Mouse (Mus musculus) kidney, postnatal 0 days (tissue): ENCODE data around the gene Gng7. TPM values are rescaled to one million over a fixed set of nuclear protein-coding genes. Genes with fewer than 3 reads are reported as not detected.

Experiments used
- ATAC-seq: fragments of 200-750 bp; cut with Nextera tagmentation; replicated peaks from 2 replicates; pipeline ENCODE4 v1.8.0; 2017; ENCODE audit warnings: low read depth, moderate number of reproducible peaks, moderate TSS enrichment, moderate library complexity; ENCODE audit not compliant: low FRiP score
- DNase-seq: peaks from one replicate; pipeline ENCODE4 v3.0.0-alpha.2; 2016; ENCODE audit warnings: low spot score
- H3K27ac ChIP-seq: fragments of 300-500 bp; sonication (generic); 2 replicates; pipeline ENCODE4 v1.5.1; 2014; ENCODE audit warnings: mild to moderate bottlenecking
- H3K27me3 ChIP-seq: fragments of 300-500 bp; sonication (generic); 2 replicates; pipeline ENCODE4 v1.6.1; 2014; ENCODE audit warnings: low read length, mixed read lengths; ENCODE audit not compliant: insufficient read depth
- H3K36me3 ChIP-seq: fragments of 300-500 bp; sonication (generic); 2 replicates; pipeline ENCODE4 v1.6.1; 2014; ENCODE audit warnings: low read length, mixed read lengths; ENCODE audit not compliant: insufficient read depth
- H3K4me1 ChIP-seq: fragments of 300-500 bp; sonication (generic); replicated peaks from 2 replicates; pipeline ENCODE4 v1.6.1; 2014; ENCODE audit warnings: antibody characterized with exemption, low read length, mixed read lengths; ENCODE audit not compliant: insufficient read depth
- H3K4me2 ChIP-seq: fragments of 300-500 bp; sonication (generic); 2 replicates; pipeline ENCODE4 v1.6.1; 2014; ENCODE audit warnings: mild to moderate bottlenecking, low read length, moderate library complexity, mixed read lengths
- H3K4me3 ChIP-seq: fragments of 300-500 bp; sonication (generic); replicated peaks from 2 replicates; pipeline ENCODE4 v1.5.1; 2014; ENCODE audit warnings: low read depth, low read length
- H3K9ac ChIP-seq: fragments of 300-500 bp; sonication (generic); 2 replicates; pipeline ENCODE4 v1.6.1; 2014; ENCODE audit warnings: low read depth, low read length
- H3K9me3 ChIP-seq: fragments of 300-500 bp; sonication (generic); replicated peaks from 2 replicates; pipeline ENCODE4 v1.6.1; 2016; ENCODE audit warnings: low read length, inconsistent platforms, mixed read lengths
- CTCF ChIP-seq: IDR thresholded peaks from 2 replicates; pipeline ENCODE4 v1.5.1; 2016; ENCODE audit warnings: antibody characterized with exemption, low read depth, mild to moderate bottlenecking, moderate library complexity
- WGBS: fragments of 180-500 bp; shearing (Covaris S2); extraction: QIAGEN DNeasy Blood & Tissue Kit; methylation state at CpG from one replicate; pipeline ENCODE4 v1.1.7; 2014; 5-methylcytosine and 5-hydroxymethylcytosine counted together
- polyA plus RNA-seq: library from polyadenylated mRNA; unstranded; fragments of >200 nt; fragmentation: Nextera tagmentation; extraction: Ambion mirVana; gene quantifications from 2 replicates; pipeline ENCODE4 v1.2.1, GENCODE M21; 2015

Gene Gng7
- polyA plus RNA-seq, 1 experiment from 2014 or later = 3.4 TPM

DNA sequence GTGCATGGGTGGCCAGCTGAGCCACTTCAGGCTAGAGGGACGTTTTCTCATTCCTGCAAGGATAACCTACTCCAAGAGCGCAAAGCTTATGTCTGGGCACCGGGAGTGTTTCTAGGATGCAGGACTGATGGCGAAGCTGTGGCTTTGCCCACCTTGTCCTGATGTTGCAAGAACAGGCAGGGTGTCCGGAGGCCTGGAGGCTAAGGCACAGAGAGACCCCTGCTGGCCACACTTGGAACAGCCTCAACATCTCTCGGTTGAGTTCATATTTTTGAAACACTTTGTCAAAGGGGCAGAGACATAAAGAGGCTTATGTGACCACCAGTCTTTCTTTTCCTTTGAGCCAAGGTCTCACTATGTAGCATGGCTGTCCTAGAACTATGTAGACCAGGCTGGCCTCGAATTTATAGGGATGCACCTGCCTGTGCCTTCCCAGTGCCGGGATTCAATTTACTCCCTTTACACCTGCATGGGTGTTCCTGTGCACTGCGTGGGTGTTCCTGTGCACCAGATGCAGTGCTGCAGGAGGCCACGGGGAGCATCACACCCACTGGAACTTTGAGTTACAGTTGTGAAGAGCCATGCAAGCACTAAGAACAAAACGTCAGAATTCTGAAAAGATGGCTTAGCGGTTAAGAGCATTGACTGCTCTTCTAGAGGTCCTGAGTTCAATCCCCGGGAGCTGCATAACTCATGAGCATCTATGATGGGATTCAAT lies 26.9 kb upstream of the Gng7 start:
- Histone ChIP-seq H3K4me2 (no peak overlapping the region), H3K4me3 (no peak overlapping the region), H3K36me3 (peaks cover 30% of the 10 kb centered on the region), H3K27ac (no peak overlapping the region), H3K9ac (no peak overlapping the region), H3K4me1 (0 out of 2 replicates have a peak, but pooled peaks cover 2% of the 10 kb centered on the region), H3K27me3 (no peaks in the 10 kb centered on the region), H3K9me3 (no peaks in the 10 kb centered on the region)
- 27% methylated on average over 13 of the region's 13 CpGs for WGBS
- no peak for ATAC-seq
- DNase-seq = peak; percentile 81
- TF ChIP-seq CTCF = peak; percentile 90

DNA sequence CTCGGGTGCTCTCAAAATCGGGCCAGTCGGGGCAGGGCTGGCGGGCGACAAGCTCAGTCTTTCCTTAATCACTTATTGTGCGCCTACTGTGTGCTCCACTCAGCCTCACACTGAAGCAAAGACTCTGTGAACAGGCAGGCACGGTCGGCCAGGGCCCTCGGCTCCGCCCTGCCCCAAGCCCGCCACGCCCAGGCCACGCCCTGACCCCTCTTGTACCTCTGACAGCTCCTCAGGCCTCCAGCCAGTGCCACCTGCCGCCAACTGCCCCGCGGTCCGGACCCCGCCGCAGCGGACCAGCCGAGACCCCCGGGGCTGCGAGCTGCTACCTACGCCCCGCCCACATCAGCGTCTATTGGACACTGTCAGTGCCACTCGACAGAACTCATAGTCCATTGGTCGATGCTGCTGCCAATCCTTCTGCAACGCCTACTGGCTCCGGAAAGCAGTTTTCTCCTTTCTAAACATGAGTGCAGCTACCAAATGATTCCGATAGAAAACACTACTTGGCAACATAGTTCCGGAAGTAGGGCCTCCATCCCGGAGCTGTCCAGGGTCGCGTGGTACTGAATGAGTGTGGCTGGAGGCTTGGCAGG lies 22.3 kb upstream of the Gng7 start, which contains the start of gene Slc39a3:
Gene Slc39a3 (minus strand): TSS at position 439 of the 593 bp plus-strand sequence.
- peak within 1 kb of the TSS; percentile 67; the same call in 1 of the 2 replicates for H3K9ac ChIP-seq
- ATAC-seq (peak; percentile 99), DNase-seq (peak; percentile 98)
- peak within 1 kb of the TSS; percentile 66 for H3K4me3 ChIP-seq
- H3K27ac ChIP-seq = 0 out of 2 replicates have a peak within 1 kb of the TSS, but pooled peaks have one; percentile 54
- H3K27me3 ChIP-seq = no peaks in the 10 kb centered on the region
- no peaks in the 10 kb centered on the region for H3K9me3 ChIP-seq
- 0 out of 2 replicates have a peak, but pooled peaks cover 2% of the 10 kb centered on the region for H3K4me1 ChIP-seq
- 1% methylated on average over 35 of the region's 35 CpGs for WGBS
- H3K36me3 ChIP-seq = peaks cover 8% of the 10 kb centered on the region; the same call in 1 of the 2 replicates
- TF ChIP-seq CTCF = 0 out of 2 replicates have a peak, but pooled peaks have one; percentile 14
- peak within 1 kb of the TSS; percentile 71 for H3K4me2 ChIP-seq

DNA sequence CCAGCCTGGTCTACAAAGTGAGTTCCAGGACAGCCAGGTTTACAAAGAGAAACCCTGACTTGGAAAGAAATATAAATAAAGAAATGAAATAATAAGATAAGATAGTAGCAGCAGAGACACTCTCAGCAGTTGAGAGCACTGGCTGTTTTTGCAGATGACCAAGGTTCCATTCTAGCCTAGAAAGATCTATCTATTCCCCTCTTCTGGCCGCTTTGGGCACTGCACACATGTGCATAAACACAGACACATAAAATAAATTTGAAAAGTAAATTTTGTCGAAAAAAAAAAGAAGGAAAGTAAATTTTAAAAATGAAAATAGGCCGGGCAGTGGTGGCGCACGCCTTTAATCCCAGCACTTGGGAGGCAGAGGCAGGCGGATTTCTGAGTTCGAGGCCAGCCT lies 21.5 kb upstream of the Gng7 start:
- ATAC-seq = no peak
- no peak overlapping the region for H3K4me3 ChIP-seq
- WGBS = 78% methylated on average over 7 of the region's 7 CpGs
- no peak overlapping the region for H3K9ac ChIP-seq
- peaks cover 13% of the 10 kb centered on the region; the same call in 1 of the 2 replicates for H3K36me3 ChIP-seq
- no peak for DNase-seq
- H3K4me2 ChIP-seq = no peak overlapping the region
- no peaks in the 10 kb centered on the region for H3K27me3 ChIP-seq
- TF ChIP-seq CTCF = peak; percentile 44; the same call in 1 of the 2 replicates
- H3K9me3 ChIP-seq = no peaks in the 10 kb centered on the region
- 0 out of 2 replicates have a peak, but pooled peaks cover 2% of the 10 kb centered on the region for H3K4me1 ChIP-seq
- no peak overlapping the region for H3K27ac ChIP-seq

DNA sequence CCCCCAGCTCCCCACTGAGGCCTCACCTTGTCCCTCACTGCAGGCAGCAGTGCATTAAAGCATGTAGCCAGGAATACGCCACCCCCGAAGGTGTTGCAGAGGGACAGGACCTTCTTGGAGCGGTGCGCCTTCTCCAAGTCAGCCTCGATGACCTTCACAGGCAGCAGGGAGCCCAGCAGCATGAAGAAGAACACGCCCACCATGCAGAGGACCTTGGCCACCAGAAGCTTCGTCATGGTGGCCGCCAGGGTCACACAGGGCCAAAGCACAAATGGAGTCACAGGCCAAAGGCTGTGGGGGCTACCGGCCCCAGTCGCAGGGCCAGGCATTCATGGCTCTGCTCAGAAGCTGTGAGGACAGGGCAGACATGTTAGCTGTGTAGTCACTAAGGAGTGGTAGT lies 18.8 kb upstream of the Gng7 start:
- Histone ChIP-seq H3K27me3 (no peaks in the 10 kb centered on the region), H3K36me3 (peaks cover 22% of the 10 kb centered on the region), H3K4me3 (no peak overlapping the region), H3K9me3 (no peaks in the 10 kb centered on the region), H3K27ac (no peak overlapping the region), H3K9ac (no peak overlapping the region), H3K4me1 (0 out of 2 replicates have a peak, but pooled peaks cover 2% of the 10 kb centered on the region), H3K4me2 (no peak overlapping the region)
- no peak for TF ChIP-seq CTCF
- DNase-seq (no peak), ATAC-seq (no peak)
- WGBS = 79% methylated on average over 10 of the region's 10 CpGs

DNA sequence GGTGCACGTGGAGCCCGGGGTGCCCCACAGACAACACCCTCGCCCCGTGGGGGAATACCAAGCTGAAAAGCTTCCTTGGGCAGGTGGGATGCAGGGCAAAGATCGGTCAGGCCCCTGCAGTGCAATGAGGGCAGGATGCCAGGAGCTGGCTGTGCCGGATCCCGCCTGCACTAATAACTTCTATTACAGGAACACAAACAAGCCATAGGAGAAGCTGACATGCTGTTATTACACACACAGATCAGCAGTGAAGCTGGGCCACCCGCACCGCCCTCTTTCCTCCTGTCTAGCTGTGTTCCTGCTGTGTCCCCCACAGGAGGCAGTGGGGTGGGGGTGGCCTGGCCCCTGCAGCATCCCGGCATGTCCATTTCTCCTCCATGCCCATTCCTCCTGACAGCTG lies 14.3 kb upstream of the Gng7 start:
- H3K4me3 ChIP-seq = no peak overlapping the region
- 0 out of 2 replicates have a peak, but pooled peaks cover 11% of the 10 kb centered on the region for H3K27me3 ChIP-seq
- no peak for ATAC-seq
- DNase-seq = no peak
- H3K9me3 ChIP-seq = no peaks in the 10 kb centered on the region
- no peak for TF ChIP-seq CTCF
- no peak overlapping the region for H3K27ac ChIP-seq
- H3K4me1 ChIP-seq = 0 out of 2 replicates have a peak, but pooled peaks cover 4% of the 10 kb centered on the region
- no peak overlapping the region for H3K4me2 ChIP-seq
- 70% methylated on average over 10 of the region's 10 CpGs for WGBS
- H3K36me3 ChIP-seq = peaks cover 22% of the 10 kb centered on the region
- no peak overlapping the region for H3K9ac ChIP-seq

DNA sequence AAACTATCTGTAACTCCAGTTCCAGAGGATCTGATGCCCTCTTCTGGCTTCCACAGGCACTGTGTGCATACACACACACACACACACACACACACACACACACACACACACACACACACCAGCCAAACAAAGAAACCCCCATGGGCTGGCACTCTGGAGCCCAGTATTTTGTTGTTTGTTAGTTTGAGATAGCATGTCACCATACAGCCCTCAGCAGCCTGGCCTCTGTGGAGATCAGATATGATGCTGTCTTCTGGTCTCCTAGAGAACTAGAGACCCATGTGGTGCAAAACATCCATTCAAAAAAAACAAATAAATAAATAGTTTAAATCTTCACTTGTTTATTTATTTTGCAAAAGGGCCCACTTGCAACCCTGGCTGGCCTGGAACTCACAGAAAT lies 13.5 kb upstream of the Gng7 start:
- TF ChIP-seq CTCF = no peak

More for the DNA sequence above, 13.5 kb upstream of the Gng7 start:
- Histone ChIP-seq H3K9ac (no peak overlapping the region), H3K4me2 (no peak overlapping the region), H3K27ac (no peak overlapping the region), H3K9me3 (no peaks in the 10 kb centered on the region), H3K4me3 (no peak overlapping the region), H3K27me3 (0 out of 2 replicates have a peak, but pooled peaks cover 14% of the 10 kb centered on the region), H3K36me3 (peaks cover 22% of the 10 kb centered on the region), H3K4me1 (0 out of 2 replicates have a peak, but pooled peaks cover 4% of the 10 kb centered on the region)
- ATAC-seq = no peak
- DNase-seq = no peak
